Mouse (Mus musculus) liver, adult 2 months (tissue): ENCODE results near the gene Wnt10a. TPM values are rescaled to one million over a fixed set of nuclear protein-coding genes. Genes with fewer than 3 reads are reported as not detected.

Source experiments
- DNase-seq: peaks from one replicate; pipeline ENCODE4 v3.0.0-alpha.2; 2011; ENCODE audit warnings: low read depth, low spot score; ENCODE audit errors: extremely low read depth
- H3K27ac ChIP-seq: fragments of 200-500 bp; replicated peaks from 2 replicates; pipeline ENCODE4 v1.5.1; 2012; ENCODE audit warnings: low read depth, mild to moderate bottlenecking, control low read depth, inconsistent platforms, low read length; ENCODE audit not compliant: insufficient read depth
- H3K27me3 ChIP-seq: fragments of 200-500 bp; 2 replicates; pipeline ENCODE4 v1.6.1; 2012; ENCODE audit warnings: mild to moderate bottlenecking, moderate library complexity, low read length, inconsistent platforms; ENCODE audit not compliant: control insufficient read depth, insufficient read depth
- H3K36me3 ChIP-seq: fragments of 200-500 bp; 2 replicates; pipeline ENCODE4 v1.6.1; 2012; ENCODE audit warnings: low read length, inconsistent platforms; ENCODE audit not compliant: control insufficient read depth, insufficient read depth
- H3K4me1 ChIP-seq: fragments of 200-500 bp; 2 replicates; pipeline ENCODE4 v1.6.1; 2011; ENCODE audit warnings: low read length; ENCODE audit not compliant: control insufficient read depth, insufficient read depth
- H3K4me3 ChIP-seq: fragments of 200-500 bp; 2 replicates; pipeline ENCODE4 v1.5.1; 2011; ENCODE audit warnings: low read depth, mild to moderate bottlenecking, control low read depth, low read length, moderate library complexity; ENCODE audit not compliant: insufficient read depth
- H3K79me2 ChIP-seq: fragments of 200-500 bp; 2 replicates; pipeline ENCODE4 v1.6.1; 2012; ENCODE audit warnings: inconsistent platforms, mild to moderate bottlenecking, low read length, moderate library complexity; ENCODE audit not compliant: control insufficient read depth, insufficient read depth
- H3K9ac ChIP-seq: fragments of 200-500 bp; 2 replicates; pipeline ENCODE4 v1.6.1; 2012; ENCODE audit warnings: low read depth, mild to moderate bottlenecking, control low read depth, inconsistent platforms, low read length
- CTCF ChIP-seq: fragments of 200-500 bp; IDR thresholded peaks from 2 replicates; pipeline ENCODE4 v1.5.1; 2011; ENCODE audit warnings: low read depth, low read length, control low read depth
- POLR2A ChIP-seq: fragments of 200-500 bp; IDR thresholded peaks from 2 replicates; pipeline ENCODE4 v1.6.1; 2011; ENCODE audit warnings: low read length, control low read depth; ENCODE audit not compliant: insufficient read depth; ENCODE audit errors: extremely low read depth
- WGBS: fragments of 180-500 bp; shearing (Covaris S2); methylation state at CpG from one replicate; pipeline ENCODE4 v1.1.7; 2018; 5-methylcytosine and 5-hydroxymethylcytosine counted together
- polyA plus RNA-seq: library from polyadenylated mRNA; depleted of rRNA; stranded (reverse); fragments of >200 nt; gene quantifications from 2 replicates; pipeline ENCODE4 v1.2.3, GENCODE M21; 2012
- total RNA-seq: library from RNA; depleted of rRNA; stranded (reverse); fragments of >200 nt; gene quantifications from 2 replicates; pipeline ENCODE4 v1.2.3, GENCODE M21; 2014

Wnt10a gene
- total and polyA plus RNA-seq, 2 experiments = not detected

GRCm38 (mm10) chr1:74797459-74797858 lies 6.1 kb downstream of the Wnt10a start:
- no peak overlapping the region for H3K4me3 ChIP-seq
- no peak overlapping the region for H3K9ac ChIP-seq
- H3K79me2 ChIP-seq = no peaks in the 10 kb centered on the region
- no peak overlapping the region for H3K27ac ChIP-seq
- no peaks in the 10 kb centered on the region for H3K36me3 ChIP-seq
- TF ChIP-seq POLR2A (no peak), CTCF (no peak)
- H3K4me1 ChIP-seq = no peaks in the 10 kb centered on the region
- 40% methylated on average over 5 of the region's 5 CpGs for WGBS
- peaks cover 25% of the 10 kb centered on the region for H3K27me3 ChIP-seq
- no peak for DNase-seq

GRCm38 (mm10) chr1:74800424-74800888 lies 9.1 kb downstream of the Wnt10a start:
- H3K27me3 ChIP-seq = peaks cover 19% of the 10 kb centered on the region
- peaks cover 7% of the 10 kb centered on the region for H3K4me1 ChIP-seq
- no peaks in the 10 kb centered on the region for H3K79me2 ChIP-seq
- H3K9ac ChIP-seq = no peak overlapping the region
- no peak for TF ChIP-seq CTCF
- H3K36me3 ChIP-seq = no peaks in the 10 kb centered on the region
- H3K4me3 ChIP-seq = no peak overlapping the region
- no peak overlapping the region for H3K27ac ChIP-seq
- DNase-seq = no peak
- WGBS = 3% methylated on average over 29 of the region's 29 CpGs

- no peak for DNase-seq
- H3K27ac ChIP-seq = no peak overlapping the region
- H3K36me3 ChIP-seq = no peaks in the 10 kb centered on the region
- peaks cover 19% of the 10 kb centered on the region for H3K27me3 ChIP-seq
- H3K4me3 ChIP-seq = no peak overlapping the region
- peaks cover 7% of the 10 kb centered on the region for H3K4me1 ChIP-seq
- H3K79me2 ChIP-seq = no peaks in the 10 kb centered on the region
- WGBS = 28% methylated on average over 6 of the region's 6 CpGs
- no peak overlapping the region for H3K9ac ChIP-seq
- TF ChIP-seq POLR2A = no peak
- no peak for TF ChIP-seq CTCF
Observed at GRCm38 (mm10) chr1:74801631-74802140, 10.4 kb downstream of the Wnt10a start.

GRCm38 (mm10) chr1:74802795-74803656 lies 11.7 kb downstream of the Wnt10a start:
- H3K79me2 ChIP-seq = no peaks in the 10 kb centered on the region
- DNase-seq = peak; percentile 74
- H3K27me3 ChIP-seq = peaks cover 19% of the 10 kb centered on the region
- no peaks in the 10 kb centered on the region for H3K36me3 ChIP-seq
- TF ChIP-seq POLR2A = no peak
- TF ChIP-seq CTCF = peak; percentile 71
- H3K27ac ChIP-seq = no peak overlapping the region
- peak overlapping the region; percentile 15; the same call in 1 of the 2 replicates for H3K4me3 ChIP-seq
- 2% methylated on average over 57 of the region's 57 CpGs for WGBS
- peaks cover 7% of the 10 kb centered on the region for H3K4me1 ChIP-seq
- peak overlapping the region; percentile 11 for H3K9ac ChIP-seq

GRCm38 (mm10) chr1:74804211-74804870 lies 13.0 kb downstream of the Wnt10a start:
- Histone ChIP-seq H3K79me2 (no peaks in the 10 kb centered on the region), H3K36me3 (no peaks in the 10 kb centered on the region), H3K27me3 (peaks cover 18% of the 10 kb centered on the region), H3K9ac (no peak overlapping the region), H3K4me3 (no peak overlapping the region), H3K4me1 (peaks cover 7% of the 10 kb centered on the region), H3K27ac (no peak overlapping the region)
- TF ChIP-seq POLR2A (no peak), CTCF (no peak)
- WGBS = 18% methylated on average over 10 of the region's 10 CpGs
- no peak for DNase-seq
